Mouse (Mus musculus): ENCODE data around the gene Fgfr2. TPM values are rescaled to one million over a fixed set of nuclear protein-coding genes. Genes with fewer than 3 reads are reported as not detected.

The Fgfr2 gene
- total and polyA plus RNA-seq, 2 experiments from 2014 or later, result 17.1 to 47.6 TPM

DNA sequence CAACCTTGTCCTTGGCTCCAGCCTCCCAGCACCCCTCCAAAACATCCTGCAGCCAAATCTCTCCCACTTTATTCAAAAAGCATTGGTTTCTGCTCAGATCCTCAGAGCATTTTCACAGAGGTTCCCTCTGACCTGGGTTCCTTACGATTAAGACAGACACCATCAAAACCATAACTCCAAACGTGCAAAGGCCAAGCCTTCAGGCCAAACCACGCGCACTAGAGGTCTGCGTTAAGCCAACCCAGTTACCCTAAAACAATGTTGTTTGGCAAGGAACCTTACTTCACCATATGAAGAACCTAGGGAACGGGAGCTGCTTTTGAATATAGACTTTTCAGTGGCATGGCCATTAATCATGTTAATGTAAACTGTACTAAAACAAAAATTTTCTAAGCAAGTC lies 313.4 kb downstream of the Fgfr2 start:
- H3K27ac ChIP-seq (ENCODE audit: low read depth, low read length), result no peak overlapping the region
- no peaks in the 10 kb centered on the region for H3K36me3 ChIP-seq (ENCODE audit: insufficient read depth)
- no peak for DNase-seq
- H3K4me1 ChIP-seq (ENCODE audit: insufficient read depth), result peaks cover 23% of the 10 kb centered on the region
- no peaks in the 10 kb centered on the region for H3K27me3 ChIP-seq (ENCODE audit: insufficient read depth, low read length)
- WGBS, result 18% methylated on average over 6 of the region's 6 CpGs
- TF ChIP-seq CTCF (IDR thresholded peaks at IDR 0.05; ENCODE audit: low read depth), result no peak
- 0 out of 2 replicates have a peak overlapping the region, but pooled peaks have one; percentile 7 for H3K9ac ChIP-seq
- peak overlapping the region; percentile 21; the same call in 1 of the 2 replicates for H3K4me2 ChIP-seq (ENCODE audit: low read depth)
- ATAC-seq, result no peak
- H3K4me3 ChIP-seq (ENCODE audit: low read depth, low read length), result no peak overlapping the region
- H3K9me3 ChIP-seq (ENCODE audit: low read length), result no peaks in the 10 kb centered on the region

DNA sequence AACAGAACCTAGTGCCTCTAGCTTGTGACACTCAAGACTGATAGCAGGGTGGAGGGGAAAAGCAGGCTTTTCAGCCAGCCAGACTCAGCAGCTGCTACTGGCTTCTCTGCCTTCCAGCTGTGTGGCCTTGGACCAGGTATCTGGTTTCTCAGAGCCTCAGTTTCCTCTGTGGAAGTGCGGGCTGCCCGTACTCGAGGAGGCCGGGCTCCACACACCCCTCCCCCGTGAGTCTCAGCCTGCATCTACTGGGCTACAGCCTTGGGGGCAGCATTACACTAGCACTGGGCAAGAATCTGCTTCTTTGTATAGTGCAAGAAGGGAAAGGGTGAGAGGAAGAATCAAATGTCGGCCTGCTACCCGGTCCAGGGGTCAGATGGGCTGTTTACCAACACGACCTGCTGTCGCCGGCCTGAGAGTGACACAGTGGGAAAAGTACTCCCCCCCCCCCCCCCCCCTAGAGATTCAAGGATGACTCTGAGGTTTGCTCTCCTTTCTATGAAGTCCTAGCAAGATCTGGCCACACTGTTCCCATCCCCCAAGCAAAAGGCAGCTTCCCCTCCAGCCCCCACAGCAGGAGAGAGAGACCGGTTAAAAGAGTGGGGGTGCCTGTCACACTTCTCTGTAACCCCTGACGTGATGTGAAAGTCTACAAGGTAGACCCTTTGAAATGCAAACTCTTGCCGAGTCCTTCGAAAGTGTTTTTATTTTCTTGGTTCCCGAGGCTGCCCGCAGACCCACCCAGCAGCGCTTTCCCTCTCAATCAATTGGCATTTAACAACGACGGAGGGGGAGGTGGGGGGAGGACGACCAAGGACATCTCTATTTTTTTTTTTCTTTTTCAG lies 314.1 kb downstream of the Fgfr2 start:
- DNase-seq, result no peak
- H3K4me3 ChIP-seq (ENCODE audit: low read depth, low read length), result no peak overlapping the region
- 4% methylated on average over 20 of the region's 20 CpGs for WGBS
- no peaks in the 10 kb centered on the region for H3K36me3 ChIP-seq (ENCODE audit: insufficient read depth)
- no peaks in the 10 kb centered on the region for H3K9me3 ChIP-seq (ENCODE audit: low read length)
- H3K27me3 ChIP-seq (ENCODE audit: insufficient read depth, low read length), result no peaks in the 10 kb centered on the region
- peaks cover 23% of the 10 kb centered on the region for H3K4me1 ChIP-seq (ENCODE audit: insufficient read depth)
- H3K4me2 ChIP-seq (ENCODE audit: low read depth), result peak overlapping the region; percentile 21; the same call in 1 of the 2 replicates
- 0 out of 2 replicates have a peak overlapping the region, but pooled peaks have one; percentile 3 for H3K9ac ChIP-seq
- TF ChIP-seq CTCF (IDR thresholded peaks at IDR 0.05; ENCODE audit: low read depth), result peak; percentile 24; the same call in 1 of the 2 replicates
- peak overlapping the region; percentile 59 for H3K27ac ChIP-seq (ENCODE audit: low read depth, low read length)
- ATAC-seq, result no peak

DNA sequence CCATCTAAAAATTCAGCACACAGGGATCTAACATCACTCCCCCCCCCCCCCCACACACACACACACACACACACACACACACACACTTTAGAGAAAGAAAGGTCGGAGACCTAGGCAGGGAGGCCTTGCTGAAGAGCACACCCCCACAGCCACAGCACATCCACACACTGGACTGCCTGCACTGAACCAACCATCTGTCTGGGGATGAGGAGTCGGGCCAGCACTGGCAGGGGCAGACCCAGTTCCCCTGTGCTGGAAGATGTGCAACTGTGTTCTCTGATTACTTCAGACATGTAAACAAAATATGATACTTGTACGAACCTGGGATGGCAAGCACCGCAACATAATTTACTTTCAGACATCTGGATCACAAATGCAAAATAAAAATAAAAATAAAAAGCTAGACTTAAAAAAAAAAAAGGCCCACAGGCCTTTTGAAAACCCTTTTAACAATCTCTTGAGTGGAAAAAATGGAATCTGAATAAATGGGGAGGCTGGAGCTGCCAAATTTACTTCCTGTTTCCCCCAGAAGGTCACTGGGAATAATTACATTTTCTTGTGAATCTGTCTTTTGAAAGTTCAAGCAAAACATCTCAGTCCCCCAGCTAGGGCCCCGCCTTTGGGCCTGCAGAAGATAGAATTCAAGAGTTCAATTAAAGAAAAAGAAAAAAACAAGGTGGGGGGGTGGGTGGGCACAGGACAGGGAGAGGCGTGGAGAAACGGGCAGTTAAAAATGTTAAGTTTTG lies 314.9 kb downstream of the Fgfr2 start:
- Histone ChIP-seq H3K9me3 (ENCODE audit: low read length) (no peaks in the 10 kb centered on the region), H3K4me3 (ENCODE audit: low read depth, low read length) (no peak overlapping the region), H3K36me3 (ENCODE audit: insufficient read depth) (no peaks in the 10 kb centered on the region), H3K9ac (0 out of 2 replicates have a peak overlapping the region, but pooled peaks have one; percentile 3), H3K27me3 (ENCODE audit: insufficient read depth, low read length) (no peaks in the 10 kb centered on the region), H3K4me2 (ENCODE audit: low read depth) (no peak overlapping the region), H3K4me1 (ENCODE audit: insufficient read depth) (peaks cover 23% of the 10 kb centered on the region), H3K27ac (ENCODE audit: low read depth, low read length) (peak overlapping the region; percentile 59)
- no peak for DNase-seq
- no peak for TF ChIP-seq CTCF (IDR thresholded peaks at IDR 0.05; ENCODE audit: low read depth)
- ATAC-seq, result no peak
- 37% methylated on average over 7 of the region's 7 CpGs for WGBS

DNA sequence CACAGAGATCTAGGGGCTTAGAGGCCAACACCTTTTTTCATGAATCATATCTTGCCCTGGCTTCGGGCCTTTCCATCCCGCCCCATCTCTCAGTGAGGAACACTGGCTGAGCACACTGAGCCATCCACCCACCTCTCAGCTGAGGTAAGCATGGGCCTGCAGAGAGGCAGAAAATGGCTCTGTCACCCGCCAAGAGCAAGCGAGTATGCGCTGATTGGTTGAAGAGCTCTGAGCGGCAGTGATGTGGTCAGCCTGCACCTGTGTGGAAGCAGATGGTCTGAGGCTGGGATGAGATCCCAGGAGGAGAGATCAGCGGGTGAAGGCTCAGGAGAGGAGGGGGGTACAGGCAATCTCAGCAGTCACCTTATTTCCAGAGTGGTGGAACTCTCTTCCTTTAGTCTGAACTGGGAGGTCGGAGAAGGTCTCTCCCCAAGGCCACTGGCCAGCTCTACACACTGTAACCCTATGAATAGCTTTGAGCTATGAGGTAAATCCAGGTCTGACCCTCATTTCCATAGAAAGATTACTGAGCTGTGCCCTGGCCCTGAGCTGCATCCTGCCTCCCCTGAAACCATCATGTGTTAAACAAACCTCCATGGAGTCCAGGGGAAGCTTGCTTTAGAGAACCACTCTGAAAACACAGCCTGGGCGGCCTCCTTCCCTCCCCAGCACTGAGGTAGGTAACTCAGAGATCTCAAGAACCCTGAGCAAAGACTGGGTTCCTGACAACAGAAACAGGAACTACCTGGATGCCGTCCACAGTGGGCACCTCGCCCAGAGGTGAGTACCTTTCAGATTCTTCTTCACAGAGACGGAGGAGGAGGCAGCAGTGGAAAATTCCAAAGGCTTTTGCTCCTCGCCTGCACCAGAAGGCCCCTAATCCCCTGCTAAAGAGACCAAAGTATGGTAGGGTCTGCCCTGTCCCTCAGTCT lies 316.0 kb downstream of the Fgfr2 start:
- H3K4me2 ChIP-seq (ENCODE audit: low read depth), result no peak overlapping the region
- H3K9me3 ChIP-seq (ENCODE audit: low read length), result no peaks in the 10 kb centered on the region
- ATAC-seq (no peak), DNase-seq (no peak)
- H3K9ac ChIP-seq, result no peak overlapping the region
- H3K27me3 ChIP-seq (ENCODE audit: insufficient read depth, low read length), result no peaks in the 10 kb centered on the region
- no peak overlapping the region for H3K4me3 ChIP-seq (ENCODE audit: low read depth, low read length)
- H3K4me1 ChIP-seq (ENCODE audit: insufficient read depth), result peaks cover 23% of the 10 kb centered on the region
- no peak for TF ChIP-seq CTCF (IDR thresholded peaks at IDR 0.05; ENCODE audit: low read depth)
- H3K36me3 ChIP-seq (ENCODE audit: insufficient read depth), result no peaks in the 10 kb centered on the region
- 51% methylated on average over 13 of the region's 13 CpGs for WGBS
- no peak overlapping the region for H3K27ac ChIP-seq (ENCODE audit: low read depth, low read length)

DNA sequence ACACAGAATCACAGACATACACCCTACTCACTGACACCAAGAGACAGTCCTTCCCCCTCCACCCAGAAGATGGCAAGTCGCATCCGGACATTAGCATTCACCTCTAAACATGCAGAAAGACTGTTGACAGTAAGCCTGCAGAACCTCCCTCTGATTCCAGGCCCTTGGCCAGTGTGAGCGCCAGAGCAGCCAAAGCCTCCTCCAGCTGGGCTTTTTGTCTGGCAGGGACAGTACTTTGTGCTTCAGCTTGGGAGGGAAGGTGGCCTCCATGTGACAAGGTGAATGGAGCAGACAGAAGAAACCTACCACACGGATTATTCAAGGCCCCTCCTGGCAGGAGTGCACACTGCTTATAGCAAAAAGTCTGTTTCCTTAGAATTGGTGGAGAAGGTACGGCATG lies 316.9 kb downstream of the Fgfr2 start:
- 28% methylated on average over 5 of the region's 5 CpGs for WGBS

DNA sequence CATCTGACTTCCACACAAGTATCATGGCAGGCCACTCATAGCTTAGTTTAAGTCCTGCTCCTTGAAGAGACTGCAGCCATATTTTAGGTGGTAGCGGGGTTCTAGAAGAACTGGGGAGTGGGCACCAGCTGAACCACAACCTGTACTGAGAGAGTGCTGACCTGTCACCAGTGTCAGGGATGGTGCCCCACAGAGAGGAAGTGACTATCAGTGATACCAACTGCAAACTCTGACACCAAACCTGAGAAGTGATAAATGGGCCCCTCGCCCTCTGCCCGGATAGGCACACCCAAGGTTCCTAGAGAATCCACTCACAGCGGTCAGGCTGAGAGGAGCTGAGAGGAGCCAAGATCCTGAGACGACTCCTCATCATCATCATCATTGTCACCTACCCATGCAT lies 318.2 kb downstream of the Fgfr2 start:
- Histone ChIP-seq H3K4me2 (ENCODE audit: low read depth) (no peak overlapping the region), H3K4me3 (ENCODE audit: low read depth, low read length) (no peak overlapping the region), H3K27ac (ENCODE audit: low read depth, low read length) (no peak overlapping the region), H3K4me1 (ENCODE audit: insufficient read depth) (peaks cover 23% of the 10 kb centered on the region), H3K9me3 (ENCODE audit: low read length) (no peaks in the 10 kb centered on the region), H3K27me3 (ENCODE audit: insufficient read depth, low read length) (no peaks in the 10 kb centered on the region), H3K9ac (no peak overlapping the region), H3K36me3 (ENCODE audit: insufficient read depth) (no peaks in the 10 kb centered on the region)
- DNase-seq, result no peak
- no peak for TF ChIP-seq CTCF (IDR thresholded peaks at IDR 0.05; ENCODE audit: low read depth)
- no peak for ATAC-seq
- 93% methylated on average over 5 of the region's 5 CpGs for WGBS

More for the DNA sequence above, 316.9 kb downstream of the Fgfr2 start:
- Histone ChIP-seq H3K36me3 (ENCODE audit: insufficient read depth) (no peaks in the 10 kb centered on the region), H3K4me3 (ENCODE audit: low read depth, low read length) (no peak overlapping the region), H3K27me3 (ENCODE audit: insufficient read depth, low read length) (no peaks in the 10 kb centered on the region), H3K4me2 (ENCODE audit: low read depth) (no peak overlapping the region), H3K27ac (ENCODE audit: low read depth, low read length) (peak overlapping the region; percentile 35; the same call in 1 of the 2 replicates), H3K4me1 (ENCODE audit: insufficient read depth) (peaks cover 23% of the 10 kb centered on the region), H3K9me3 (ENCODE audit: low read length) (no peaks in the 10 kb centered on the region), H3K9ac (0 out of 2 replicates have a peak overlapping the region, but pooled peaks have one; percentile 25)
- DNase-seq (peak; percentile 52), ATAC-seq (peak; percentile 29; the same call in 1 of the 2 replicates)
- no peak for TF ChIP-seq CTCF (IDR thresholded peaks at IDR 0.05; ENCODE audit: low read depth)

Measured in forebrain, postnatal 0 days (tissue).